Mouse (Mus musculus): ENCODE data around the gene 4933415A04Rik. TPM values are rescaled to one million over a fixed set of nuclear protein-coding genes. Genes with fewer than 3 reads are reported as not detected.

Gene 4933415A04Rik
- polyA plus RNA-seq (2016; fragmentation: Nextera tagmentation; extraction: Ambion mirVana), result 7.1 and 7.4 TPM in 2 replicates

DNA sequence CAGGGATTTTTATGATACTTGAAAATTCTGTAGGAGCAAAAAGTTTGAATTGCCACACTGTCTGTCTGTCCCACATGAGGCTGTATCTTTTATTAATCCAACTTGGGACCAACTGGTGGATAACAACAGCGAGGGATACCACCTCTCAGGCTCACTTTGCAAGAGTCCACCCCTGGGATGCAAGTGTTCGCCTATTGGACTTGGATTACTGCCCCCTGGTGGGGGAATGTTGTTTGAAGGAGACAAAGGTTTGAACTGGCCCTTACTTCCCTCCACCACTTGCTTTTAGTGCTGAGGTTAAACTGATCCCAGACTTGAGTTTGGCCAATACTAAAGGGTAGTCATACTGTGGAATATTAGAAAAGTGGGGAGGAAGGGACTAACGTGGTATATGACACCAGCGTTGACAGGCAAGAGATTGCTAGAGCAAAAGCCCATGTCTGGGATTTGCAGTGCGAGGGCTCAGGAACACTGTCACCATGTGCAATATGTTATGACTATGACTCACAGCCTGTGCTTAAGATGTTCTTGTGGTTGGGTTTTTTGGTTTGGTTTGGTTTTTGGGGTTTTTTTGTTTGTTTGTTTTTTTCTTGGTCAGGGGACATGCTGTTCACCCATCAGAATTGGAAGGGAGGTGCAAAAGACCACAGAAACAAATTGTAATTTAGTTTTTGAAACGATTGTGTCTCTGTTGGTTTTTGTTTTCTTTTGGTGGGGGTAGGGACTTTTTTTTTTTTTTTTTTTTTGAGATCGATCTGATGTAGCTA, at the start of gene 4933415A04Rik:
TSS of gene 4933415A04Rik (plus strand) at position 717 of the 767 bp plus-strand sequence.
- WGBS, result 64% methylated on average over 7 of the region's 7 CpGs
- no peak within 1 kb of the TSS for H3K27ac ChIP-seq
- peaks cover 59% of the 10 kb centered on the region for H3K36me3 ChIP-seq
- H3K4me3 ChIP-seq, result no peak within 1 kb of the TSS
- H3K4me1 ChIP-seq, result 0 out of 2 replicates have a peak, but pooled peaks cover 4% of the 10 kb centered on the region
- DNase-seq (ENCODE audit: low spot score), result no peak
- H3K9me3 ChIP-seq, result no peaks in the 10 kb centered on the region
- no peaks in the 10 kb centered on the region for H3K27me3 ChIP-seq (ENCODE audit: insufficient read depth, poor library complexity, severe bottlenecking)

DNA sequence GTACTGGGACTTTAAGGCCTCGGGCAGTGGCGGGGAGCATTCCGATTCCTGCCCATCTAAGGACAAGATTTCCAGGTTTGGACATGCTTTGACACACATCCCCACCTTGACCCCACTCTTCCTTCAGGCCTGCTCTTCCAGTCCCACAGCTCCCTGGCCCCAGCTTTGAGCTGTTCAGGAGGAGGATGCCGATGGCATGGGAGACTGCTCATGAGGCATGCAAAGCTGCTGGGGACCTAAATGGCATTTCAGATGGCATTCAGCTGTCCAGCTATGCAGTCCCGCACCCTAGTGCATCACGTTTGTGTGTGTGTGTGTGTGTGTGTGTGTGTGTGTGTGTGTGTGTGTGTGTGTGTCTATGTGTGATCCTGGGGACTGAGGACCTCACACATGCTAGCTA, 49.8 kb upstream of the 4933415A04Rik start:
- Histone ChIP-seq H3K36me3 (peaks cover 78% of the 10 kb centered on the region), H3K9me3 (no peaks in the 10 kb centered on the region), H3K27me3 (ENCODE audit: insufficient read depth, poor library complexity, severe bottlenecking) (no peaks in the 10 kb centered on the region), H3K4me3 (no peak overlapping the region), H3K27ac (peak overlapping the region; percentile 56; the same call in 1 of the 2 replicates), H3K4me1 (peaks cover 71% of the 10 kb centered on the region)
- DNase-seq (ENCODE audit: low spot score), result no peak
- WGBS, result 87% methylated on average over 6 of the region's 6 CpGs

DNA sequence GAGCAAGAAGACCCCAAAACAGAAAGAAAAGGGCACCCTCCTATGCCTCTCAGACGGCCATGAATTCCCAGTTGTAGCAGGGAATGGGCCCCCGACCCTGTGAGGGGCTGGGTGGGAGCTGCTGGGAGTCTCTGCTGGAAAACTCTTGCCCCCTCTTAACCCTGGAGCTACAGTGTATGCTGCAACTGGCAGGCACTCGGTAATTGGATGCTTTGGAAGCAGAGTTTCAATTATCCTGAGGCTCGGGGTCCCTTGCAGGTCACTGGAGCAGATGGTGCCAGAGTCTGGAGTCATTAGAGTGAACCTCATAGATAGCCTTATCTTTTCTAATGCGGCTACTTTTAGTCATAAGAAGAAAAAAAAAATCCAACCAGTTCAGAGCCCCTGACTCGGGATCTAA, 47.0 kb upstream of the 4933415A04Rik start:
- 11% methylated on average over 6 of the region's 6 CpGs for WGBS
- Histone ChIP-seq H3K36me3 (peaks cover 61% of the 10 kb centered on the region), H3K27ac (peak overlapping the region; percentile 48), H3K4me3 (0 out of 2 replicates have a peak overlapping the region, but pooled peaks have one; percentile 16), H3K4me1 (peaks cover 78% of the 10 kb centered on the region), H3K27me3 (ENCODE audit: insufficient read depth, poor library complexity, severe bottlenecking) (no peaks in the 10 kb centered on the region), H3K9me3 (no peaks in the 10 kb centered on the region)
- peak; percentile 80 for DNase-seq (ENCODE audit: low spot score)

DNA sequence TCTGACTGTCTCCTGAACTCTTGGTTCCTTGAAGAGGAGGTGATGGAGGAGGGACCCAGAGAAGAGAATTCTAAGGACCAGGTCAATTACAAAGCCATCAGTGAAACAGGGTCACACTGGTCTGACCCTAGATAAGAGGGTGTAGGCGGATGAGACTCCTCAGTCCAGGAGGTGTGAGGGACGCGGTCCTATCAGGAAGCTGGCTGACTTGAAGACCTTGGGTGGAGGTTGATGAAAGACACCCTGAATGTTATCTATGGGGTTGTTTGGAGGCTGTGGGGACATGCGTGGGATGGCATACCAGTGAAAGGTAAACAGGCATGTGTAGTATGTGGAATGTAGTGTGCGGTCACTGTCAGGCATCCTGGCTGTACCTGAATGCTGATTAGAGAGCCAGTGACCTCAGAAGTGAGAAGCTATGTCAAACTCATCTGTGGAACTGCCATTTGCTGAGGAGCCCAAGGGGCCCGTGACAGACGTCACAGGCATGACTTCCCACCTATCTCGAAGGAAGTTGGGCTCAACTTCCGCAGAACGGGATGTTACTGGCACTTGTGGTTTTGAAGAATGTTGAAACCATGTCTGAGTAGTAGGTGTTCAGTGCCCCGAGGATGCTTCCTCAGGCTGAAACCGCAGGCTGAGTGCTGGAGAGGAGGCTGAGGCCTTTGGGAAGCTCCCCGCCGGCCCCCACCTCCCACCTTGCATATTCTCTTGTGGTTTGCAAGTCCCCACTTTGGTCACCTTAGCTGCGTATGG, 43.0 kb upstream of the 4933415A04Rik start:
- Histone ChIP-seq H3K27ac (peak overlapping the region; percentile 52; the same call in 1 of the 2 replicates), H3K4me3 (no peak overlapping the region), H3K9me3 (no peaks in the 10 kb centered on the region), H3K4me1 (peaks cover 91% of the 10 kb centered on the region), H3K27me3 (ENCODE audit: insufficient read depth, poor library complexity, severe bottlenecking) (no peaks in the 10 kb centered on the region), H3K36me3 (peaks cover 29% of the 10 kb centered on the region)
- DNase-seq (ENCODE audit: low spot score), result no peak
- WGBS, result 43% methylated on average over 15 of the region's 15 CpGs

DNA sequence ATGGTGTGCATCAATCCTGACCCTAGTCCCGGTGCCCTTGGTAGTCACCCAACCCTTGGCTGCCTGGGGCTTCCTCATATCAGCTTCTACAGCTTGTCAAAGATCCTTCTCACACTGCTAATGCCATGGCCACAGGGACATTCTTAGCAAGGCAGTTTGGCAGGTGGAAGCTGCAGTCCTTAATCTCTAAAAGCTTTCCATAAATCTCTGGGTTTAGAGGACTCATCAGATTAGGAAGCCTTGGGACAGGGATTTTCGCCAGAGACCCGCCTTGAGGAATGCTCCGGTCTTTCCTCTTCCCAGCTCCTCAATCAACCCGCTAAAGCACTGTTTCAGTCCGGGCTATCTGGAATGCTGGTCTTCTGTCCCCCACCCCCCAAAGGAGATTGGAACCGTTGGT, 42.0 kb upstream of the 4933415A04Rik start:
- Histone ChIP-seq H3K4me3 (no peak overlapping the region), H3K27me3 (ENCODE audit: insufficient read depth, poor library complexity, severe bottlenecking) (no peaks in the 10 kb centered on the region), H3K4me1 (peaks cover 91% of the 10 kb centered on the region), H3K9me3 (no peaks in the 10 kb centered on the region), H3K27ac (no peak overlapping the region; the same call in 1 of the 2 replicates), H3K36me3 (peaks cover 29% of the 10 kb centered on the region)
- 57% methylated on average over 7 of the region's 7 CpGs for WGBS
- no peak for DNase-seq (ENCODE audit: low spot score)

DNA sequence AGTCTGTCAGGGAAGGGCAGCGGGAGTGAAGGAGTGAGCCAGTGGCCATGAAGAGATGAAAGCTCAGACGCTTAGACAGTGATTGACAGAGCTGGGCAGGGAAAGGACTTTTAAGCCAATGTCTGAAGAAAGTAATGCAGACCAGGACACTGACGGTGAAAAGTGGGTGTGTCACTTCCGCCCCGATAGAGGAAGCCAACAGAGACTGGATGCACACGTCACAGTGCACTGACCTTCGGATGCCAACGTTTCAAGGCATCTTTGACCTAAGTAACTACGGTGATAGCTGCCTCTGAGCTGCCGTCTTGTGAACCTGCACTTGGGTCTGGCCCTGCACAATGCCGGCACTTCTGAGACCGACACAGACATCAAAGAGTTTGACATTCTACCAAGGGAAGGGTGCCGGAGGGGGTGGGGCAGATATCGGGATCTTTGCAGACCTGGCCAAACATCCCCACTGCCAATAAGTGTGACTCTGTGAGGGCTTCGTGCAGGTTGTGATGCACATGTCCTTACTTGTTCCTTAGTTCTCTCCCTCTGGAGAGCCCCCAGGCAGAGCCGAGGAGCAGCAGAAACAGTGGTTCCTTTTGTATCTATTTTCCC, 40.9 kb upstream of the 4933415A04Rik start:
- Histone ChIP-seq H3K36me3 (peaks cover 23% of the 10 kb centered on the region), H3K4me1 (peaks cover 90% of the 10 kb centered on the region), H3K9me3 (no peaks in the 10 kb centered on the region), H3K4me3 (0 out of 2 replicates have a peak overlapping the region, but pooled peaks have one; percentile 17), H3K27me3 (ENCODE audit: insufficient read depth, poor library complexity, severe bottlenecking) (no peaks in the 10 kb centered on the region), H3K27ac (peak overlapping the region; percentile 54)
- DNase-seq (ENCODE audit: low spot score), result no peak
- 39% methylated on average over 16 of the region's 16 CpGs for WGBS

DNA sequence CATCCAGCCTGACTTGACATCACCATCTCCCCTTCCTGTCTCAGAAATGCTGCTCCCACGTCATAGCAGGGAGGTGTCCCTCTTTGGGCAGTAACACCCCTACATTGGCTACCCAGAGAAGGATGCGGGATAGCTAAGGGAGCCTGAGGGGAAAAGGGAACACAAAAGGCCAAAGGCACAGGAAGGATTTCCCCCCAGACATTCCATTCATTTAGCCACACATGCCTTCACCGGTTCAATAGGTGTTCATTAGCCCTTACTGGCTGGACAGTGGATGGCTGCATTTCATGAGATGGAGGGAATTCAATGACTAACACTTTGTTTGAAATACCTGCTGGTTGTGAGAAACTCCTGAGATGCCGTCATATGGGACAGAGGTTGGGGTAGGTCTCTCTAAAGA, 40.2 kb upstream of the 4933415A04Rik start:
- peak overlapping the region; percentile 54; the same call in 1 of the 2 replicates for H3K27ac ChIP-seq
- H3K4me3 ChIP-seq, result no peak overlapping the region
- no peaks in the 10 kb centered on the region for H3K27me3 ChIP-seq (ENCODE audit: insufficient read depth, poor library complexity, severe bottlenecking)
- no peak for DNase-seq (ENCODE audit: low spot score)
- peaks cover 90% of the 10 kb centered on the region for H3K4me1 ChIP-seq
- H3K9me3 ChIP-seq, result no peaks in the 10 kb centered on the region
- WGBS, result 67% methylated on average over 4 of the region's 4 CpGs
- H3K36me3 ChIP-seq, result peaks cover 19% of the 10 kb centered on the region

DNA sequence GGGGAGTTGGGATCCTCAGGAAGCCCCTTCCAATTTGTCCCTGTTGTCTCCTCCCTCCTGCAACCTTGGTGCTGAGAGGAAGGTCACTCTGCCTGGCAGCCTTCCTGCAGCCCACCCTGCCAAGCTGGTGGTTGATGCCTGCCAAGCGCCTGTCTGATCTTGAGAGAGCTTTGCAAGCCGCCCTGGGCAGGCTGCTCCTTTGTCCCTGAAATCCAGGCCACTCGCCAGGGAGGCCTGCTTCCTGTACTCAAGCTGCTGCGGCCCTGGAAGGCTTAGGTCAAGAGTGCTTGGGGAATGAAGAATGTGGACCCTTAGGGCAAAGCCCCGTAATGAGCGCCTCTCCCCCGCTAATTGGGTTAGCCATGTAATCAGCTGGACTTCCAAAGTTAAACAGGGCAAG, 38.7 kb upstream of the 4933415A04Rik start:
- H3K4me1 ChIP-seq, result peaks cover 87% of the 10 kb centered on the region
- peak; percentile 84 for DNase-seq (ENCODE audit: low spot score)
- no peaks in the 10 kb centered on the region for H3K9me3 ChIP-seq
- H3K36me3 ChIP-seq, result peaks cover 16% of the 10 kb centered on the region
- H3K27ac ChIP-seq, result peak overlapping the region; percentile 87
- no peaks in the 10 kb centered on the region for H3K27me3 ChIP-seq (ENCODE audit: insufficient read depth, poor library complexity, severe bottlenecking)
- 8% methylated on average over 7 of the region's 7 CpGs for WGBS
- peak overlapping the region; percentile 9; the same call in 1 of the 2 replicates for H3K4me3 ChIP-seq

DNA sequence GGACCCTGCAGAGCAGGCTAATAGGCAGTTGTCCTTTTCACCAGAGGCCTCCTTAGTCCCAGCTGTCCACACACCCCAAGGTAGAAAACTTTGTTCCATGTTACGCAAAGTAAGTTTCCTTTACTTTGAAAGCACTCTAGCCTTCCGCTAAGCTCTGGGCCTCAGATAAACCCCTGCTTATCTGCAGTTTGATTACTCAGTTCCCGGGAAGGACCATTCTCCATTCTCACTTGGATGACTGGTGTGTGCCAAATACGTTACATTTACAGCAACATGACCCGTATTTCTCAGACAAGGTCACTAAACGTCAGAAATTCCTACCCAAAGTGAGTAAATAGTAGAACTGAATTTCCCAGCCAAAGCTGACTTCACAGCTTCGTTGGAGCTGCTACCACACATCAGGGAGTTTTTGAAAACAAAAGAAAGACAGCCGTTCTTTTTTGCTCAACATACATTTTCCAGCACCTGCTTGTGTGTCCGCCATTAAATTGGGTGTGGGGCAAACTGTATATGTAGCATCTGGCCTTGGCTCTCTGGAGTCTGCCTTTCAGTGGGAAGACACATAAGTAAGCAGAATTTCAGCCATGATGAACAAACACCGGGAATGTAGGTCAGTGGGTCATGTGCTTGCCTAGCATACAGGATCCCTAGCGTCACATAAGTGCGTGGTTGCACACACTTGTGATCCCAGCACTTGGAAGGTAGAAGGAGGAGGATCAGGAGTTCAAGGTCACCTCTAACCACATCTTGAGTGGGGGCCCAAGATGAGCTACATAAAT, 38.0 kb upstream of the 4933415A04Rik start:
- peaks cover 11% of the 10 kb centered on the region; the same call in 1 of the 2 replicates for H3K36me3 ChIP-seq
- 31% methylated on average over 12 of the region's 12 CpGs for WGBS
- H3K9me3 ChIP-seq, result no peaks in the 10 kb centered on the region
- H3K27me3 ChIP-seq (ENCODE audit: insufficient read depth, poor library complexity, severe bottlenecking), result no peaks in the 10 kb centered on the region
- no peak for DNase-seq (ENCODE audit: low spot score)
- peaks cover 80% of the 10 kb centered on the region for H3K4me1 ChIP-seq
- peak overlapping the region; percentile 9; the same call in 1 of the 2 replicates for H3K4me3 ChIP-seq
- H3K27ac ChIP-seq, result peak overlapping the region; percentile 87

DNA sequence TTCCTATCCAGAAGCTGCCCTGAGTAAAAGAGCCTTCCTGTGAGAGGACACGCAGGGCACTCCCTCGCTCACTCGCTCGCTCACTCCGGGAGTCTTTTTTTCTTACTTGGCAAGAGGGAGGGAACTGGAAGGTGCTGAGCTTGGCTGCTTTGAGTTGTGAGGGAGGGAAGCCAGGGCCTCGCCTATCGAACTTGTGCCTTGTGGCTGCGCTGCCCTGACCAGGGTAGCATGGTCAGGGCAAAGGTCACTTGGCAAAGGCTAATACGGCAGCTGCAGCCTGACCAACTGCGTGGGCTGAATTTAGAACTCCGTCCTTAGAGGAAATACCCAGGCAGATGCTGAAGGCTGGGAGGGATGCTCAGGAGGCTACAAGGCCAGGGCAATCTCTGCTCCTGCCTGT, 37.1 kb upstream of the 4933415A04Rik start:
- Histone ChIP-seq H3K27me3 (ENCODE audit: insufficient read depth, poor library complexity, severe bottlenecking) (no peaks in the 10 kb centered on the region), H3K36me3 (peaks cover 8% of the 10 kb centered on the region; the same call in 1 of the 2 replicates), H3K27ac (peak overlapping the region; percentile 87), H3K9me3 (no peaks in the 10 kb centered on the region), H3K4me1 (peaks cover 80% of the 10 kb centered on the region), H3K4me3 (no peak overlapping the region)
- 41% methylated on average over 11 of the region's 11 CpGs for WGBS
- no peak for DNase-seq (ENCODE audit: low spot score)

DNA sequence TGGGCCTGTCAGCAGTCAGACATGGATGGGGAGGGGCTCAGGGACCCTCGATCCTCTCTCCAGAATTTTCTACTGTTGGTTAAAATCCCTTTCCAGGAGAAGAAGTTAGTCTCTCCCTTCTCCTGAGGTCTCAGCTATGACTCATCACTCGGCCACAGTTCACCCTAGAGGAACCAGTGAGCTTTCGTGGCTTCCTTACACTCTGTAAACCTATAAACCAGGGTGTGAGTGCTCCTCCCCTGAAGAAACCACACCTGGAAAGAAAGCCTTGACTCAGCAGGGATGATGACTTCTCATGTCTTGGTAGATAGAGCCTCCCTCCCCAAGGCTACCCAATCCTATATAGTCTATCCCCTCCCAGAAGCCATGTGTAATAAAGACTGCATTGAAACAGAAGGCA, 35.1 kb upstream of the 4933415A04Rik start:
- no peaks in the 10 kb centered on the region for H3K27me3 ChIP-seq (ENCODE audit: insufficient read depth, poor library complexity, severe bottlenecking)
- WGBS, result 69% methylated on average over 3 of the region's 3 CpGs
- peaks cover 60% of the 10 kb centered on the region for H3K4me1 ChIP-seq
- no peaks in the 10 kb centered on the region for H3K9me3 ChIP-seq
- DNase-seq (ENCODE audit: low spot score), result no peak
- H3K36me3 ChIP-seq, result peaks cover 9% of the 10 kb centered on the region; the same call in 1 of the 2 replicates
- H3K27ac ChIP-seq, result peak overlapping the region; percentile 59; the same call in 1 of the 2 replicates
- no peak overlapping the region for H3K4me3 ChIP-seq

DNA sequence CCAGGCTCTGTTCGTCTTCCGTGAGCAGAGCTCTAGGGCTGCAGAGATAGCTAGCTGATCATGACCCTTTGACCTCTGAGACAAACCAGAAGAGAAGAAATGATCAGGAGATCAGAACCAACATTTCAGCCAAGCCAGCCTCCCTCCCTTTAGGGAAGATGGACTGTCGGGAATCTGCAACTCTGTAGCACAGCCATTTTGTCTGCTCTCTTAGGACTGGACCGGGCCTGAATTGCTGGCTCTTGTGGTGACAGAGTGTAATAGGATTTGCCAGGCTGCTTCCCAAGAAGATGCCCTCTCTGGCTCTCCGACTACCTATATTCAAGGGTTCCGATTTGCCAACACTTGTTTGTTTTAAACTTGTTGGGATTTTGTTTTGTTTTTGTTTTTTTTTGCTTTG, 34.2 kb upstream of the 4933415A04Rik start:
- Histone ChIP-seq H3K27ac (peak overlapping the region; percentile 59; the same call in 1 of the 2 replicates), H3K9me3 (no peaks in the 10 kb centered on the region), H3K4me3 (no peak overlapping the region), H3K4me1 (peaks cover 56% of the 10 kb centered on the region), H3K27me3 (ENCODE audit: insufficient read depth, poor library complexity, severe bottlenecking) (no peaks in the 10 kb centered on the region), H3K36me3 (peaks cover 14% of the 10 kb centered on the region; the same call in 1 of the 2 replicates)
- 53% methylated on average over 6 of the region's 6 CpGs for WGBS
- no peak for DNase-seq (ENCODE audit: low spot score)

Data from heart, embryonic 10.5 days (tissue).